Mouse (Mus musculus) midbrain, embryonic 15.5 days (tissue): ENCODE measurements around the gene Pde3a. TPM values are rescaled to one million over a fixed set of nuclear protein-coding genes. Genes with fewer than 3 reads are reported as not detected.

Source experiments
- ATAC-seq: fragments of 200-750 bp; cut with Nextera tagmentation; replicated peaks from 2 replicates; pipeline ENCODE4 v1.8.0; 2017; ENCODE audit warnings: moderate TSS enrichment
- H3K27ac ChIP-seq: fragments of 300-500 bp; sonication (generic); 2 replicates; pipeline ENCODE4 v1.5.1; 2015; ENCODE audit warnings: mild to moderate bottlenecking, inconsistent platforms
- H3K27me3 ChIP-seq: fragments of 300-500 bp; sonication (generic); replicated peaks from 2 replicates; pipeline ENCODE4 v1.6.1; 2015; ENCODE audit warnings: inconsistent platforms
- H3K36me3 ChIP-seq: fragments of 300-500 bp; sonication (generic); replicated peaks from 2 replicates; pipeline ENCODE4 v1.6.1; 2015; ENCODE audit warnings: inconsistent platforms
- H3K4me1 ChIP-seq: fragments of 300-500 bp; sonication (generic); 2 replicates; pipeline ENCODE4 v1.6.1; 2015; ENCODE audit warnings: inconsistent platforms
- H3K4me2 ChIP-seq: fragments of 300-500 bp; sonication (generic); 2 replicates; pipeline ENCODE4 v1.6.1; 2015; ENCODE audit warnings: inconsistent platforms, mild to moderate bottlenecking, moderate library complexity
- H3K4me3 ChIP-seq: fragments of 300-500 bp; sonication (generic); 2 replicates; pipeline ENCODE4 v1.5.1; 2015; ENCODE audit warnings: mild to moderate bottlenecking, inconsistent platforms
- H3K9ac ChIP-seq: fragments of 300-500 bp; sonication (generic); 2 replicates; pipeline ENCODE4 v1.6.1; 2015; ENCODE audit warnings: mild to moderate bottlenecking, inconsistent platforms
- H3K9me3 ChIP-seq: fragments of 300-500 bp; sonication (generic); 2 replicates; pipeline ENCODE4 v1.6.1; 2016; ENCODE audit warnings: inconsistent platforms
- WGBS: fragments of 180-500 bp; shearing (Covaris S2); methylation state at CpG from one replicate; pipeline ENCODE4 v1.1.7; 2015; ENCODE audit warnings: mixed read lengths; 5-methylcytosine and 5-hydroxymethylcytosine counted together
- polyA plus RNA-seq: library from polyadenylated mRNA; unstranded; fragments of >200 nt; fragmentation: Nextera tagmentation; extraction: Ambion mirVana; gene quantifications from 2 replicates; pipeline ENCODE4 v1.2.1, GENCODE M21; 2015

Gene Pde3a
- polyA plus RNA-seq, 1 experiment from 2014 or later = 2.9 TPM

DNA sequence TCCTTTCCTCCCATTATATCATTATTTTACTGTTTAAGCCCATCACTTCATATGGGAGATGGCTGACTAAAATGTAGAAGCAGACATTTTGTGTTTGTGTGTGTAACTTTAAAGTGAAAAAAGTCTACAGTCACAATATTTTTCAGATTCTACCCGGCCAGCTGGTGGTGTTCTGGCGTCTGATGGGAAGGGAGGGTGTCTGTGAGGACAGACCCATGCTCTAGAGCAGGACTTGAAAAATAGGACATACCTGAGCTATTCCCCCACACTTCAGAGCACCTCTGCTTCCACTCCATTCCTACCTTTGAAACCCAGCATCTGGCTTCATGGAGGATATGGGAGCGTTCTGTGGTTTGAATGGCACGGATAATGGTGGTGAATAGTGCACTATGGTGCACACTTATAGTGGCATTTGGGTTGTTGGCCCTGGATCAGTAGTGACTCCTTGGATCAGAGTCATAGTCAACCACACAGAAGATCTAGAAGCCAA, 132.9 kb downstream of the Pde3a start:
- H3K36me3 ChIP-seq = no peaks in the 10 kb centered on the region
- H3K27me3 ChIP-seq = no peaks in the 10 kb centered on the region
- ATAC-seq = 0 out of 2 replicates have a peak, but pooled peaks have one; percentile 16
- H3K4me1 ChIP-seq = peaks cover 13% of the 10 kb centered on the region
- H3K4me2 ChIP-seq = no peak overlapping the region
- no peak overlapping the region for H3K9ac ChIP-seq
- WGBS = 93% methylated on average over 4 of the region's 4 CpGs
- H3K27ac ChIP-seq = 0 out of 2 replicates have a peak overlapping the region, but pooled peaks have one; percentile 31
- H3K9me3 ChIP-seq = no peaks in the 10 kb centered on the region
- H3K4me3 ChIP-seq = no peak overlapping the region

DNA sequence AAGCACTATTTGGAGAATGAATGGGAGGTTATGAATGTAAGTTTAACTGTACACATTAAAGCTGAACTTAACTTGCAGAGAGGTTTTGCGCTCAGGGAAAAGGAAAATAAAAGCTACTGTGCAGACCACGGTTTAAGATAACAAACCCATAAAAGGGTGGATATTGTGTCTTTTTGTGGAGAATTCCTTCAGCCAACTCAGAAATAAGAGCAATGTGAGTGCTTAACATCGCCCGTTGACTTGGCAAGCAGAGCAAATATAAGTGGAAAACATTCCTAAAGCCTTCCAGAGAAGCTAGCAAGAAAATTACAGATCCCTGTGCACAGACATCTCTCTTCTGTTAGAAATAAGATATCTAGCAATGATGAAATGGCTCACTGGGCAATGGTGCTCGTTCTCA, 139.0 kb downstream of the Pde3a start:
- H3K36me3 ChIP-seq = no peaks in the 10 kb centered on the region
- 89% methylated on average over 5 of the region's 5 CpGs for WGBS
- H3K27me3 ChIP-seq = no peaks in the 10 kb centered on the region
- ATAC-seq = no peak
- no peak overlapping the region for H3K9ac ChIP-seq
- no peak overlapping the region for H3K4me2 ChIP-seq
- H3K27ac ChIP-seq = no peak overlapping the region
- no peak overlapping the region for H3K4me3 ChIP-seq
- H3K9me3 ChIP-seq = no peaks in the 10 kb centered on the region
- H3K4me1 ChIP-seq = no peaks in the 10 kb centered on the region

DNA sequence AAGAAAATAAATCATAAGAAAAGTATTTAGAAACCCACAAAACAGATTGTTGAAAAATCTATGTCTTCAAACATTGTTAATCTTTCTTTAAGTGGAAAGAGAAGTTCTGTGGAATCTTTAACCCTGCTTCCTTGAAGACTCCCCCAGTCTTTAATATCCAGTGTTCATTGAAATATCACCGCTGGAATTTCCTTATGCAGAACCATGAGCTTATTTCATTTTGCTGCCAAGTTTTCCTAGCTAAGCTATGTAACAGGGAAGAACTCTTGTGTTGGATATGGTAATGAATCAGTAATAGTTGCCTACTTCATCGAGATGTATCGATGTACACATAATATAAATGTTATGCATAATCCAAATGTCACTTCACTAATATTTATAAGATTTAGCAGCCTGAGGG, 146.9 kb downstream of the Pde3a start:
- no peak overlapping the region for H3K4me2 ChIP-seq
- no peak overlapping the region for H3K4me3 ChIP-seq
- H3K27me3 ChIP-seq = no peaks in the 10 kb centered on the region
- H3K27ac ChIP-seq = no peak overlapping the region
- 81% methylated on average over 3 of the region's 3 CpGs for WGBS
- no peaks in the 10 kb centered on the region for H3K4me1 ChIP-seq
- no peaks in the 10 kb centered on the region for H3K36me3 ChIP-seq
- no peaks in the 10 kb centered on the region for H3K9me3 ChIP-seq
- ATAC-seq = no peak
- H3K9ac ChIP-seq = no peak overlapping the region

DNA sequence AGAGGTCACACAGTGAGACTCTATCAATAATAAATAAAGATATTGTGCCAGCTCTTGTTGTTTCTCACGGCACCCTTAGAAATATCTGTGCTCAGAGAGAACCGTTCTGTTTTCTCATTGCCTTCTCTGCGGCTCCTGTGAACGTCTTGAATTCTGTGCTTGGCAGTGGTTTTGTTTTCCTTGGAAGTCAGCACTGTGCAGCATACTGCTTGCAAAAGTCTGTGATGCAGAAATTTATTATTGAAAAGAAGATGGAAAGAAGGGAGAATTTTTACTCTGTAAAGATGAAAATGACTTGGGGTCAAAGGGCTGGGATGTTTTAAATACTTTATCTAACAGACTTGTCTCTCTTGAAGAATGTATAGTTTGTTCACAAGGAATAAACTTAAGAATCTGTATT, 150.3 kb downstream of the Pde3a start:
- Histone ChIP-seq H3K4me2 (no peak overlapping the region), H3K9ac (no peak overlapping the region), H3K4me1 (0 out of 2 replicates have a peak, but pooled peaks cover 3% of the 10 kb centered on the region), H3K36me3 (no peaks in the 10 kb centered on the region), H3K4me3 (no peak overlapping the region), H3K27ac (no peak overlapping the region), H3K9me3 (no peaks in the 10 kb centered on the region), H3K27me3 (no peaks in the 10 kb centered on the region)
- ATAC-seq = no peak
- 49% methylated on average over 4 of the region's 4 CpGs for WGBS

DNA sequence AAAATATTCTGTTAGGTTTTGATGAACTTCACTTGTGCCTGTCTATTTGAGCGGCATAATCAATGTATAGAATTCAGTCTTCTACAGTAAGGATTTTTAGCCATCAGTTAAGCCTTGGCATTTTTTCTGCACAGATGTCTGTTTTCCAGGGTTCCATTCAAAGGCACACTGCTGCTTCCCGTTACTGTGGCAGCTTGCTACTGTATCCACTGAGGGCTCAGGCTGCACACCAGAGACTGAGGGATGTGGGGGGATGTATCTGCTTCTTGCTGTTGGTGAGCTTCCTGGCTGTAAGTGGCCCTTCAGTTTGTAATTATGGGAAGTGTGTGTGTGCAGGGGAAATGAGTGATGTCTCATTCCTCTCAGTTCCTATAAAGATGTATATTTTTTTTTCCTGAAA, 154.9 kb downstream of the Pde3a start:
- no peaks in the 10 kb centered on the region for H3K9me3 ChIP-seq
- H3K9ac ChIP-seq = no peak overlapping the region
- 0 out of 2 replicates have a peak, but pooled peaks cover 3% of the 10 kb centered on the region for H3K4me1 ChIP-seq
- H3K36me3 ChIP-seq = no peaks in the 10 kb centered on the region
- ATAC-seq = no peak
- H3K27ac ChIP-seq = no peak overlapping the region
- 54% methylated on average over 2 of the region's 2 CpGs for WGBS
- H3K4me2 ChIP-seq = no peak overlapping the region
- no peak overlapping the region for H3K4me3 ChIP-seq
- H3K27me3 ChIP-seq = no peaks in the 10 kb centered on the region

DNA sequence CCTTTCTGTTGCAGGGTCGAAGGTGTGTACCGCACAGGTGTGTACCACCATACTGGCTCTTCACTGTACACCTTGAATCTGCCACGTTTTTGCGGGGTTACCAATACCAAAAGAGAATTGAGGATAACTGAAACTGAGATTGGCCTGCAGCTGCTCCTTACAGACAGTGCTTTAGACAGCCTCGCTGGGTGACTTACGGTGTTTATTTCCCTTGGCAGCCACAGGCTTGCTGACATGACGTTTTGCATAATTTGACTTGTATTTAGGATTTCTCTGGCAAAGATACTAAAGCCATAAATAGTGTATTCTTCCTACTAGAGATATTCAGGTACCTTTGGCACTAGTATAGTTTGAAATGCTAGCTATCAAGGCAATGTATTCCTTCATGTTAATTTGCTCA, 155.6 kb downstream of the Pde3a start:
- Histone ChIP-seq H3K9ac (no peak overlapping the region), H3K4me3 (no peak overlapping the region), H3K27me3 (no peaks in the 10 kb centered on the region), H3K36me3 (no peaks in the 10 kb centered on the region), H3K4me1 (0 out of 2 replicates have a peak, but pooled peaks cover 3% of the 10 kb centered on the region), H3K4me2 (no peak overlapping the region), H3K9me3 (no peaks in the 10 kb centered on the region), H3K27ac (no peak overlapping the region)
- ATAC-seq = no peak
- WGBS = 73% methylated on average over 7 of the region's 7 CpGs

DNA sequence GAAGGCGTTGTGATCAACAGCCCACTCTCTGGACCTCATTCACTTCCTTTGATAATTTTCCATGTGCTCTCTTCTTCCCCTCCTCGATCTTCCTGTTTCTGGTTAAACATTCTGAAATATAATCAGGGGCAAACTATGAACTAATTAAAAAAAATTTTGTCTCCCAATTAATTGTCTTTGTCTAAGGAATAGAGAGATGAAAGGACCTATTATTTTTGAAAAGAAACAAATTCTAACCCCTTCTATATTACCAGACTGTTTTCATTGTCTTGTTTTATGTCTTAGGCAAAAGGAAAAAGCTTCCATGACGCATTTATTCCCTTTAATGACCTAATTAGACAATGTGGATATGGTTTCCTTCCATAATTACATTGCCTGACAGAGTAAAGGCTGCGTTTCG, 156.4 kb downstream of the Pde3a start:
- Histone ChIP-seq H3K4me1 (0 out of 2 replicates have a peak, but pooled peaks cover 3% of the 10 kb centered on the region), H3K36me3 (no peaks in the 10 kb centered on the region), H3K4me3 (no peak overlapping the region), H3K4me2 (no peak overlapping the region), H3K27me3 (no peaks in the 10 kb centered on the region), H3K9me3 (no peaks in the 10 kb centered on the region), H3K27ac (no peak overlapping the region), H3K9ac (no peak overlapping the region)
- no peak for ATAC-seq
- WGBS = 73% methylated on average over 5 of the region's 5 CpGs

DNA sequence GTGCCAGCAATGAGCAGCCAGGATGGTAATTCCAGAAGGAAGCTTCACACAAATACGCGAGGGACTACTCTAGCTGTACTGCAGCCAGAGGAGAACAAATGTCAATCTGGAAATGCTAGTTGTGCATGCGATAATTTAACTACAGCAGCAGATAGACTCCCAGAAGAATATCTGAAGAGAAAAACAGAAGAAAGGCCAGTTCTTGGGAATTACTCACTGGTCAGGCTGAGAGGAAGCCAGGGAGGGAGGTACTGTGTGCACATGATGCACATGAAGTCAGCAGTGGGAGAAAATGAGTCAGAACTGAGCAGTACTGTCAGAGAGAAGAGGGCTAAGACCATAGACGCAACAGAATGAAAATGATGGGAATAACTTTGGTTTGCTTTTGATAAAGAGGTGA, 159.7 kb downstream of the Pde3a start:
- Histone ChIP-seq H3K27ac (no peak overlapping the region), H3K9ac (no peak overlapping the region), H3K4me2 (no peak overlapping the region), H3K9me3 (no peaks in the 10 kb centered on the region), H3K4me1 (0 out of 2 replicates have a peak, but pooled peaks cover 3% of the 10 kb centered on the region), H3K27me3 (no peaks in the 10 kb centered on the region), H3K4me3 (no peak overlapping the region), H3K36me3 (no peaks in the 10 kb centered on the region)
- ATAC-seq = no peak
- 92% methylated on average over 4 of the region's 4 CpGs for WGBS

DNA sequence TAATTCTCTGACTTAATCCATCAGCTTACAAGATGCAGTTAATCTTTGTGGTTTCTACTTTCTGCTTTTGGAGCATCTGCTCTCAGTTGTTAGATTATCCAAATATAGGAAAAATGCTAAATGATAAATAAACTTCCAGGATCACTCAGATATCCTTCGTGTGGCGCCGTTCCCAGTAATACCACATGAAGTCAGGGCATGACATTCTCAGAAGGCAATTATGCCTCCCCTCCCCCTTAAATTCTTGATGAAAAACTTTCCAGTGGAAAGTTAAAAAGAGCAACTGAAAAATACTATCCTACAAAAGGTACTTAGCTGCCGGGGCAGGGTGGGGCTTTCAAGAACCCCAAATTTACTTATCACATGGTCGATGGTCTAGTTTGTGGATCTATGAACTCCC, 161.8 kb downstream of the Pde3a start:
- Histone ChIP-seq H3K36me3 (no peaks in the 10 kb centered on the region), H3K4me1 (no peaks in the 10 kb centered on the region), H3K27me3 (no peaks in the 10 kb centered on the region), H3K4me2 (no peak overlapping the region), H3K9me3 (no peaks in the 10 kb centered on the region), H3K9ac (no peak overlapping the region), H3K4me3 (no peak overlapping the region), H3K27ac (no peak overlapping the region)
- WGBS = 90% methylated on average over 5 of the region's 5 CpGs
- ATAC-seq = no peak

DNA sequence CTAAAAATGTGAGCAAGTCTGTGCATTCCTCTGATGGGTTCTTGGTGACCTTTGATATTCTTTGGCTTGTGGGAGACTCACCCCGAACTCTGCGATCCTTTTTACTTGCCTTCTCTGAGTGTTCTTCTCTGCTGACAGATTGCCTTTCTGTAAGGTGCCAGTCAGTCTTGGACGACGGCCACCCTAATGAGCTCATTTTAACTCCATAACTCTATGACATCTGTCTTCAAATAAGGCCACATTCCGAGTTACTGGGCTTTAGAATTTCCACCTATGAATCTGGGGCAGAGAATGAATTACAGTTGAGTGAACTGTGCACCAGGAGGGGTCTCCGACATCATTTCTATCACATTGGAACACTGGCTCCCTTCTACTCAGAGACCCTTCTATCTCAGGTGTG, 176.0 kb downstream of the Pde3a start:
- no peak for ATAC-seq
- H3K9me3 ChIP-seq = no peaks in the 10 kb centered on the region
- WGBS = 86% methylated on average over 6 of the region's 6 CpGs
- no peaks in the 10 kb centered on the region for H3K36me3 ChIP-seq
- H3K27ac ChIP-seq = no peak overlapping the region
- no peak overlapping the region for H3K4me2 ChIP-seq
- no peak overlapping the region for H3K9ac ChIP-seq
- H3K4me3 ChIP-seq = no peak overlapping the region
- H3K27me3 ChIP-seq = no peaks in the 10 kb centered on the region
- no peaks in the 10 kb centered on the region for H3K4me1 ChIP-seq

DNA sequence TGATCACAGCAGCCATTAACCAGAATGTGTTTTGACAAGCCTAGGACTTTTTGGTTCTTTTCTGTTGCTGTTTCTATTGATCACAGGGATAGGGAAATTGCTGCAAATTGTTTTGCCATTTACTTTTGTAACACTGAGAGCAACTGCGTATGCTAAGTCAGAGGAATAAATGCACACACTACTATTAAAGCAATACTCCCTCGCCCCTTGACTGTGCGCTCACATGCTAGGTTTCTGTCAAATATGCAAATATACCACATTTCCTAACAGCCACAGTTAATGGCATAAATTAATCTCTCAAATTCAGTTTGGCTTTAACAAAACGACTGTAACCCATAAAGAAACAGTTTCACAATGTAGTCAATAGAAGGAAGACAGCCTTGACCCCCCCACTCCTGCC, 179.5 kb downstream of the Pde3a start:
- Histone ChIP-seq H3K9ac (no peak overlapping the region), H3K4me3 (no peak overlapping the region), H3K36me3 (no peaks in the 10 kb centered on the region), H3K27me3 (no peaks in the 10 kb centered on the region), H3K27ac (no peak overlapping the region), H3K4me1 (no peaks in the 10 kb centered on the region), H3K4me2 (no peak overlapping the region), H3K9me3 (no peaks in the 10 kb centered on the region)
- 79% methylated on average over 4 of the region's 4 CpGs for WGBS
- no peak for ATAC-seq

DNA sequence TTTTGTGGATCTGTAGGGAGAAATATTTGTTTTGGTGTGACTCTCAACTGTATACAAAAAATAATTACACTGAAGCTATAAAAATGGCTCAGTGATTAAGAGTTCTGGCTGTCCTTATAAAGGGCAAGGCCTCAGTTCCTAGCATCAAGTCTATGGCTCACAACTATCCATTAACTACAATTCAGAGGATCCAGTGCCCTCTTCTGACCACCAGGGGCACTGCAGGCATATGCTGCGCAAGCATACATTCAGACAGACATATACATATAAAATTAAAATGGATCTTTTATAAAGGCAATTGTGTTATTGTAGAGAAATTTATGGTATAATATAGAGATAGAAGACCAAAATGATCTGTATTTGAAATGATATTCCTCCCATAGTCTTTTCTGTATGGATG, 181.1 kb downstream of the Pde3a start:
- WGBS = 92% methylated on average over 1 of the region's 1 CpGs
- Histone ChIP-seq H3K4me1 (peaks cover 6% of the 10 kb centered on the region), H3K27ac (no peak overlapping the region), H3K4me2 (no peak overlapping the region), H3K36me3 (no peaks in the 10 kb centered on the region), H3K27me3 (no peaks in the 10 kb centered on the region), H3K4me3 (no peak overlapping the region), H3K9me3 (no peaks in the 10 kb centered on the region), H3K9ac (no peak overlapping the region)
- no peak for ATAC-seq

DNA sequence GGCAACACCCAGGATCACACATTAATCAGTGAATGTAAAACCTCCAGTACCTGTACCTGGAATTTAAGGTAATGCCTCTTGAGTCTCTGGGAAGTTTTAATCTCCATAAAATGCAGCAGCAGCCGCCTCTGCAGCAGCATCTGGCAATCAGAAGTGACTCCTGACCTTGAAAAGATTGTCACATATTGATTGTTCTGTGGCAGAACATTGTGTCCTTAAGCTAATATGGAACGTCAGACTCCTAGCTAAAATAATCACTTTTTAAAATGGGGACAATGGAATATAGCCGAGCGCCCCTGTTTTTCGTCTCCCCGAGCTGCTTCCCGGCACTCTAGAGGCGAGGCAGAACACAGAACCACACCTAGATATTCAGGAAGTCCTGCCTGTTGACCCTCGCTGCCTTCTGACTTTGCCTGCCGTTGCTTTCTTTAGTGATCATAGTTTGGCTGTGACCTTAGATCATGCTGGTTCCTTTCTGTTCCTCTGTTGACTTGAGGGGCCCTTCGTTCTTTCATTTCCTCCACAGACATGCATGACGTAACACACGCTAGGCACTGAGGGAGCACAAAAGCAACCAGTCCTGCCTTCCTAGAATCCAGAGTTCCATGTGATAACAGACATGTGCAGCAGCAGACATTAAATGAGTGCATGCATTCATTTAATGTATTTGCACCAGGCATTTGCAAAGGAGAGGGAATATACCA, 183.4 kb downstream of the Pde3a start:
- 88% methylated on average over 13 of the region's 13 CpGs for WGBS
- no peak overlapping the region for H3K4me3 ChIP-seq

More for the DNA sequence above, 183.4 kb downstream of the Pde3a start:
- Histone ChIP-seq H3K9me3 (no peaks in the 10 kb centered on the region), H3K27me3 (no peaks in the 10 kb centered on the region), H3K27ac (no peak overlapping the region), H3K36me3 (no peaks in the 10 kb centered on the region), H3K4me2 (no peak overlapping the region), H3K9ac (no peak overlapping the region), H3K4me1 (peaks cover 6% of the 10 kb centered on the region)
- no peak for ATAC-seq
